Mouse (Mus musculus) MEL (cell line): Measurements from ENCODE around the gene Tead4. TPM values are rescaled to one million over a fixed set of nuclear protein-coding genes. Genes with fewer than 3 reads are reported as not detected.

ENCODE experiments used
- DNase-seq: peaks from one replicate; pipeline ENCODE4 v3.0.0; 2011; ENCODE audit warnings: low read depth, low spot score
- H3K27ac ChIP-seq: 2 replicates; pipeline ENCODE4 v1.5.1; 2012; ENCODE audit warnings: low read depth, mild to moderate bottlenecking, control low read depth, low read length, moderate library complexity; ENCODE audit not compliant: control insufficient read depth
- H3K27me3 ChIP-seq, 2 experiments: fragments of 150-350 bp in 1 of 2; sonication (generic) in 1 of 2; 2 replicates each; pipeline ENCODE4 v1.6.1; 2012; ENCODE audit warnings: low read length in 2 of 2, mild to moderate bottlenecking in 2 of 2, improper control_type of control experiment in 1 of 2, moderate library complexity in 1 of 2; ENCODE audit not compliant: insufficient read depth in 2 of 2, control insufficient read depth in 1 of 2
- H3K36me3 ChIP-seq, 2 experiments: 2 replicates each; pipeline ENCODE4 v1.6.1; 2012 to 2014; ENCODE audit warnings: low read length in 2 of 2, improper control_type of control experiment in 1 of 2, inconsistent platforms in 1 of 2, mild to moderate bottlenecking in 1 of 2; ENCODE audit not compliant: insufficient read depth in 2 of 2, control insufficient read depth in 1 of 2
- H3K4me1 ChIP-seq, 2 experiments: fragments of 150-350 bp in 1 of 2; sonication (generic) in 1 of 2; 2 replicates each; pipeline ENCODE4 v1.6.1; 2012; ENCODE audit warnings: low read length in 2 of 2, improper control_type of control experiment in 1 of 2, mild to moderate bottlenecking in 1 of 2; ENCODE audit not compliant: insufficient read depth in 2 of 2, control insufficient read depth in 1 of 2
- H3K4me3 ChIP-seq, 2 experiments: fragments of 150-350 bp in 1 of 2; sonication (generic) in 1 of 2; 2 replicates each; pipeline ENCODE4 v1.5.1; 2012; ENCODE audit warnings: low read depth in 2 of 2, low read length in 2 of 2, mild to moderate bottlenecking in 2 of 2, moderate library complexity in 2 of 2, control low read depth in 1 of 2, improper control_type of control experiment in 1 of 2; ENCODE audit not compliant: control insufficient read depth in 1 of 2, insufficient read depth in 1 of 2
- H3K79me2 ChIP-seq: 2 replicates; pipeline ENCODE4 v1.6.1; 2012; ENCODE audit warnings: mild to moderate bottlenecking, low read length, moderate library complexity; ENCODE audit not compliant: control insufficient read depth, poor library complexity, insufficient read depth
- H3K9ac ChIP-seq: 2 replicates; pipeline ENCODE4 v1.6.1; 2012; ENCODE audit warnings: low read depth, mild to moderate bottlenecking, control low read depth, low read length, moderate library complexity; ENCODE audit not compliant: control insufficient read depth, poor library complexity, severe bottlenecking
- H3K9me3 ChIP-seq: fragments of 150-350 bp; sonication (generic); replicated peaks from 2 replicates; pipeline ENCODE4 v1.6.1; 2012; ENCODE audit warnings: mild to moderate bottlenecking, low read length, improper control_type of control experiment, moderate library complexity; ENCODE audit not compliant: insufficient read depth
- BHLHE40 ChIP-seq: IDR thresholded peaks from 2 replicates; pipeline ENCODE4 v1.6.1; 2012; ENCODE audit warnings: low read depth, mild to moderate bottlenecking, inconsistent platforms, low read length, improper control_type of control experiment, borderline replicate concordance
- CHD2 ChIP-seq: IDR thresholded peaks from 2 replicates; pipeline ENCODE4 v1.6.1; 2011; ENCODE audit warnings: low read length, improper control_type of control experiment
- E2F4 ChIP-seq: IDR thresholded peaks from 2 replicates; pipeline ENCODE4 v1.6.1; 2011; ENCODE audit warnings: low read depth, low read length, improper control_type of control experiment, borderline replicate concordance
- ELF1 ChIP-seq: IDR thresholded peaks from 2 replicates; pipeline ENCODE4 v1.6.1; 2014; ENCODE audit warnings: low read depth, mild to moderate bottlenecking, inconsistent platforms, low read length, improper control_type of control experiment, moderate library complexity
- EP300 ChIP-seq, 2 experiments: IDR thresholded peaks; 2 replicates each; pipeline ENCODE4 v1.6.1; 2011; ENCODE audit warnings: improper control_type of control experiment in 2 of 2, low read length in 2 of 2, low read depth in 1 of 2, mild to moderate bottlenecking in 1 of 2
- HCFC1 ChIP-seq: IDR thresholded peaks from 2 replicates; pipeline ENCODE4 v1.6.1; 2012; ENCODE audit warnings: low read depth, mild to moderate bottlenecking, inconsistent platforms, low read length, improper control_type of control experiment, moderate library complexity
- KAT2A ChIP-seq: conservative IDR thresholded peaks from 2 replicates; pipeline ENCODE4 v1.6.1; 2012; ENCODE audit warnings: low read depth, low read length, improper control_type of control experiment, inconsistent platforms
- MAFK ChIP-seq: IDR thresholded peaks from 2 replicates; pipeline ENCODE4 v1.6.1; 2011; ENCODE audit warnings: low read depth, mild to moderate bottlenecking, low read length, improper control_type of control experiment, borderline replicate concordance
- MAX ChIP-seq: IDR thresholded peaks from 2 replicates; pipeline ENCODE4 v1.6.1; 2011; ENCODE audit warnings: low read length, improper control_type of control experiment
- MYC ChIP-seq: IDR thresholded peaks from 2 replicates; pipeline ENCODE4 v1.6.1; 2011; ENCODE audit warnings: low read depth, mild to moderate bottlenecking, low read length, improper control_type of control experiment, moderate library complexity
- NRF1 ChIP-seq: IDR thresholded peaks from 2 replicates; pipeline ENCODE4 v1.6.1; 2014; ENCODE audit warnings: low read depth, mild to moderate bottlenecking, inconsistent platforms, low read length, improper control_type of control experiment, moderate library complexity; ENCODE audit not compliant: poor library complexity, insufficient read depth, severe bottlenecking
- POLR2A ChIP-seq, 2 experiments: IDR thresholded peaks; 2 replicates each; pipeline ENCODE4 v1.6.1; 2011 to 2012; ENCODE audit warnings: low read length in 2 of 2, mild to moderate bottlenecking in 2 of 2, control low read depth in 1 of 2, improper control_type of control experiment in 1 of 2, low read depth in 1 of 2, moderate library complexity in 1 of 2; ENCODE audit not compliant: control insufficient read depth in 1 of 2, insufficient read depth in 1 of 2, poor library complexity in 1 of 2
- RCOR1 ChIP-seq: IDR thresholded peaks from 2 replicates; pipeline ENCODE4 v1.6.1; 2012; ENCODE audit warnings: low read depth, mild to moderate bottlenecking, inconsistent platforms, low read length, improper control_type of control experiment
- UBTF ChIP-seq: IDR thresholded peaks from 2 replicates; pipeline ENCODE4 v1.6.1; 2012; ENCODE audit warnings: low read depth, mild to moderate bottlenecking, inconsistent platforms, low read length, improper control_type of control experiment, moderate library complexity, borderline replicate concordance; ENCODE audit not compliant: insufficient read depth
- ZC3H11A ChIP-seq: IDR thresholded peaks from 2 replicates; pipeline ENCODE4 v1.6.1; 2012; ENCODE audit warnings: low read depth, mild to moderate bottlenecking, inconsistent platforms, low read length, improper control_type of control experiment
- ZKSCAN1 ChIP-seq: IDR thresholded peaks from 2 replicates; pipeline ENCODE4 v1.6.1; 2012; ENCODE audit warnings: low read depth, mild to moderate bottlenecking, inconsistent platforms, low read length, improper control_type of control experiment, moderate library complexity
- ZMIZ1 ChIP-seq: IDR thresholded peaks from 2 replicates; pipeline ENCODE4 v1.6.1; 2012; ENCODE audit warnings: low read depth, mild to moderate bottlenecking, inconsistent platforms, low read length, improper control_type of control experiment, moderate library complexity
- polyA plus RNA-seq, 2 experiments: library from polyadenylated mRNA; stranded (reverse) in 1 of 2; unstranded in 1 of 2; fragments of >175 nt in 1 of 2; fragments of >200 nt in 1 of 2; gene quantifications; 2 replicates each; pipeline versions ENCODE4 v1.2.1 to v1.2.4; 2012; ENCODE audit warnings: low replicate concordance in 2 of 2, low read depth in 1 of 2; ENCODE audit not compliant: insufficient read length in 2 of 2, insufficient read depth in 1 of 2, missing spikeins in 1 of 2
- total RNA-seq: library from RNA; depleted of rRNA; stranded (reverse); fragments of 300-350 nt; gene quantifications from 2 replicates; pipeline ENCODE4 v1.2.3, GENCODE M21; 2012

Tead4 gene
- total and polyA plus RNA-seq, 3 experiments = not detected

- H3K4me1 ChIP-seq = no peaks in the 10 kb centered on the region
- H3K27ac ChIP-seq = no peak overlapping the region
- no peak overlapping the region for H3K4me3 ChIP-seq
- no peak overlapping the region for H3K9ac ChIP-seq
- no peaks in the 10 kb centered on the region for H3K79me2 ChIP-seq
- no peaks in the 10 kb centered on the region for H3K9me3 ChIP-seq
- no peak for TF ChIP-seq ZMIZ1
- no peaks in the 10 kb centered on the region for H3K27me3 ChIP-seq
- H3K36me3 ChIP-seq = no peaks in the 10 kb centered on the region
- DNase-seq = no peak
These were observed 23.2 kb downstream of the Tead4 start for GRCm38 (mm10) chr6:128277132-128278085.

- DNase-seq = no peak
- Histone ChIP-seq H3K27ac (no peak overlapping the region), H3K79me2 (no peaks in the 10 kb centered on the region), H3K4me3 (no peak overlapping the region), H3K4me1 (no peaks in the 10 kb centered on the region), H3K36me3 (no peaks in the 10 kb centered on the region), H3K9me3 (no peaks in the 10 kb centered on the region), H3K9ac (no peak overlapping the region), H3K27me3 (no peaks in the 10 kb centered on the region)
- no peak for TF ChIP-seq KAT2A
- no peak for TF ChIP-seq ZC3H11A
- no peak for TF ChIP-seq HCFC1
- TF ChIP-seq E2F4 = no peak
- TF ChIP-seq UBTF = no peak
- no peak for TF ChIP-seq RCOR1
- no peak for TF ChIP-seq NRF1
- no peak for TF ChIP-seq MYC
- no peak for TF ChIP-seq POLR2A (IDR thresholded peaks at IDR 0.05; ENCODE audit: control insufficient read depth in 1 of 2, insufficient read depth in 1 of 2, low read depth in 1 of 2, low read length in 2 of 2, poor library complexity in 1 of 2)
- TF ChIP-seq CHD2 = no peak
- no peak for TF ChIP-seq ELF1
- no peak for TF ChIP-seq MAFK
- TF ChIP-seq ZKSCAN1 = no peak
- no peak for TF ChIP-seq BHLHE40
- TF ChIP-seq MAX = no peak
- no peak for TF ChIP-seq EP300 (IDR thresholded peaks at IDR 0.05; ENCODE audit: low read depth in 1 of 2, low read length in 2 of 2)
These were observed 24.3 kb downstream of the Tead4 start for GRCm38 (mm10) chr6:128276349-128276748.
